ENCODE assay signal across 8 mouse cellular contexts in genomic region chr13:51418268-51418941, GRCm38 (mm10). TPM values are rescaled to one million over a fixed set of nuclear protein-coding genes. Genes with fewer than 3 reads are reported as not detected.
DNase-seq lines count a peak whose midpoint lies in the region; ATAC-seq lines count a peak whose summit lies in the region.

No protein-coding gene starts in this region.

- H3K27ac ChIP-seq in intestine, embryonic 16.5 days (ENCODE audit: low read length): peak overlapping the region; percentile 71
- peak overlapping the region; percentile 80 for H3K27ac ChIP-seq in midbrain, embryonic 10.5 days (replicated peaks)

- 0 out of 2 replicates have a peak, but pooled peaks cover 3% of the 10 kb centered on the region for H3K9me3 ChIP-seq in intestine, embryonic 16.5 days (ENCODE audit: control insufficient read depth, low read length)
- H3K9me3 ChIP-seq in midbrain, embryonic 10.5 days (replicated peaks): peaks cover 17% of the 10 kb centered on the region

- peaks cover 8% of the 10 kb centered on the region; the same call in 1 of the 2 replicates for H3K4me1 ChIP-seq in intestine, embryonic 16.5 days (ENCODE audit: control insufficient read depth, insufficient read depth, low read length)
- peaks cover 27% of the 10 kb centered on the region for H3K4me1 ChIP-seq in midbrain, embryonic 10.5 days

- H3K36me3 ChIP-seq in intestine, embryonic 16.5 days (ENCODE audit: control insufficient read depth, insufficient read depth, low read length): peaks cover 6% of the 10 kb centered on the region; the same call in 1 of the 2 replicates
- H3K36me3 ChIP-seq in midbrain, embryonic 10.5 days: peaks cover 25% of the 10 kb centered on the region

- no peaks in the 10 kb centered on the region for H3K27me3 ChIP-seq in intestine, embryonic 16.5 days (replicated peaks; ENCODE audit: control insufficient read depth, insufficient read depth, low read length)
- H3K27me3 ChIP-seq in midbrain, embryonic 10.5 days (ENCODE audit: low read depth, poor library complexity, severe bottlenecking): no peaks in the 10 kb centered on the region

- H3K4me3 ChIP-seq in intestine, embryonic 16.5 days (ENCODE audit: low read length): no peak overlapping the region
- H3K4me3 ChIP-seq in midbrain, embryonic 10.5 days: peak overlapping the region; percentile 44

- peak overlapping the region; percentile 43 for H3K4me2 ChIP-seq in intestine, embryonic 16.5 days (ENCODE audit: low read depth, low read length)

- peak; percentile 78 for ATAC-seq in intestine, embryonic 16.5 days

- WGBS in intestine, embryonic 16.5 days: 6% methylated on average over 20 of the region's 20 CpGs
- WGBS in midbrain, embryonic 10.5 days: 8% methylated on average over 20 of the region's 20 CpGs

- intact Hi-C loops in left cerebral cortex, postnatal 25 days (cut with DNase I): loop anchor here (1.0 to 5.0 kb wide), 3 partner anchors 210 to 469 kb away; no protein-coding TSS in a partner anchor

- H3K9ac ChIP-seq in intestine, embryonic 16.5 days (ENCODE audit: low read depth, low read length): peak overlapping the region; percentile 47

- peak; percentile 96 for DNase-seq in adrenal gland, adult 18-20 months (ENCODE audit: low spot score in 2 of 2)
- peak; percentile 99 for DNase-seq in embryo, embryonic 10.5 days (ENCODE audit: low spot score)
- peak; percentile 93 to 94 for DNase-seq in gastrocnemius, postnatal 4 days (ENCODE audit: low spot score in 2 of 2)
- peak; percentile 96 to 97 for DNase-seq in left cerebral cortex, postnatal 25 days (ENCODE audit: low spot score in 2 of 2)
- DNase-seq in midbrain, embryonic 10.5 days (ENCODE audit: low spot score): peak; percentile 95
- peak; percentile 100 for DNase-seq in right cerebral cortex, postnatal 4 days
- peak; percentile 82 for DNase-seq in yolk sac, embryonic 10.5 days (ENCODE audit: low spot score)

RNA-seq across cellular contexts. Expression of gene S1pr3, which starts 10.0 kb away (rescaled TPM):
- total RNA-seq in adrenal gland, adult 18-20 months (2021): 10 to 100 TPM in 1 of 2 experiments, 1 to 10 TPM in 1; 9.7 to 14.1 TPM
- total RNA-seq in gastrocnemius, postnatal 4 days (2021): 10 to 100 TPM; 23.7 to 24.8 TPM
- 38.2 and 41.3 TPM in 2 replicates for polyA plus RNA-seq in intestine, embryonic 16.5 days (2015; fragmentation: Nextera tagmentation; extraction: Ambion mirVana)
- 1 to 10 TPM; 6.2 to 7.1 TPM for total RNA-seq in left cerebral cortex, postnatal 25 days (2021)
- 47.5 and 53.4 TPM in 2 replicates for polyA plus RNA-seq in midbrain, embryonic 10.5 days (2016; fragmentation: Nextera tagmentation; extraction: Ambion mirVana)
